Mouse (Mus musculus): ENCODE data around the gene Fut4.
A peak's percentile ranks its signal among the peaks of the same experiment; 100 is the strongest.

Fut4 gene

GRCm38 (mm10) chr9:14752001-14752522 is at the start of gene Fut4:
TSS of gene Fut4 (minus strand) at chr9:14752393.
- no peak for DNase-seq (ENCODE audit: low read depth in 2 of 2, low spot score in 2 of 2)

GRCm38 (mm10) chr9:14787356-14787755 is 35.2 kb upstream of the Fut4 start:
- no peak for DNase-seq (ENCODE audit: low read depth in 2 of 2, low spot score in 2 of 2)

- peak; percentile 90 to 92 for DNase-seq (ENCODE audit: low read depth in 2 of 2, low spot score in 2 of 2)
Measured at GRCm38 (mm10) chr9:14784039-14785002, 32.1 kb upstream of the Fut4 start, which contains the start of the genes Mre11a and Ankrd49. TSS of gene Mre11a (plus strand) at chr9:14784654. TSS of gene Ankrd49 (minus strand) at chr9:14784856.

- no peak for DNase-seq (ENCODE audit: low read depth in 2 of 2, low spot score in 2 of 2)
Measured at GRCm38 (mm10) chr9:14778341-14778740, 26.1 kb upstream of the Fut4 start.

GRCm38 (mm10) chr9:14773813-14774212 is 21.6 kb upstream of the Fut4 start:
- DNase-seq (ENCODE audit: low read depth in 2 of 2, low spot score in 2 of 2), result no peak

- no peak for DNase-seq (ENCODE audit: low read depth in 2 of 2, low spot score in 2 of 2)
Measured at GRCm38 (mm10) chr9:14772074-14772473, 19.9 kb upstream of the Fut4 start.

GRCm38 (mm10) chr9:14770803-14771471 is 18.7 kb upstream of the Fut4 start, which contains the start of gene 1700012B09Rik:
TSS of gene 1700012B09Rik (minus strand) at chr9:14771030.
- no peak for DNase-seq (ENCODE audit: low read depth in 2 of 2, low spot score in 2 of 2)

GRCm38 (mm10) chr9:14769811-14770210 is 17.6 kb upstream of the Fut4 start:
- DNase-seq (ENCODE audit: low read depth in 2 of 2, low spot score in 2 of 2), result no peak

GRCm38 (mm10) chr9:14764765-14765164 is 12.6 kb upstream of the Fut4 start:
- DNase-seq (ENCODE audit: low read depth in 2 of 2, low spot score in 2 of 2), result peak in 1 of 2 experiments; percentile 36

- DNase-seq (ENCODE audit: low read depth in 2 of 2, low spot score in 2 of 2), result no peak
Measured at GRCm38 (mm10) chr9:14759261-14759660, 7.1 kb upstream of the Fut4 start.

- DNase-seq (ENCODE audit: low read depth in 2 of 2, low spot score in 2 of 2), result no peak
Measured at GRCm38 (mm10) chr9:14758590-14758989, 6.4 kb upstream of the Fut4 start.

GRCm38 (mm10) chr9:14754469-14754868 is 2.3 kb upstream of the Fut4 start:
- no peak for DNase-seq (ENCODE audit: low read depth in 2 of 2, low spot score in 2 of 2)

GRCm38 (mm10) chr9:14753947-14754346 is 1.8 kb upstream of the Fut4 start:
- DNase-seq (ENCODE audit: low read depth in 2 of 2, low spot score in 2 of 2), result no peak

GRCm38 (mm10) chr9:14751503-14752000 is 641 bp downstream of the Fut4 start:
- DNase-seq (ENCODE audit: low read depth in 2 of 2, low spot score in 2 of 2), result no peak

GRCm38 (mm10) chr9:14750901-14751502 is 1.2 kb downstream of the Fut4 start:
- no peak for DNase-seq (ENCODE audit: low read depth in 2 of 2, low spot score in 2 of 2)

- DNase-seq (ENCODE audit: low read depth in 2 of 2, low spot score in 2 of 2), result no peak
Measured at GRCm38 (mm10) chr9:14740151-14740924, 11.9 kb downstream of the Fut4 start, which contains the start of gene Piwil4. TSS of gene Piwil4 (minus strand) at chr9:14740733.

- DNase-seq (ENCODE audit: low read depth in 2 of 2, low spot score in 2 of 2), result no peak
Measured at GRCm38 (mm10) chr9:14739498-14740150, 12.6 kb downstream of the Fut4 start.

GRCm38 (mm10) chr9:14730941-14731541 is 21.2 kb downstream of the Fut4 start:
- DNase-seq (ENCODE audit: low read depth in 2 of 2, low spot score in 2 of 2), result no peak

GRCm38 (mm10) chr9:14728365-14728764 is 23.8 kb downstream of the Fut4 start:
- no peak for DNase-seq (ENCODE audit: low read depth in 2 of 2, low spot score in 2 of 2)

Data from CD8-positive naive resting alpha-beta T cell, adult 2 months (primary cell).